Mouse (Mus musculus): ENCODE data around the gene Aldh16a1. TPM values are rescaled to one million over a fixed set of nuclear protein-coding genes. Genes with fewer than 3 reads are reported as not detected.

Aldh16a1 gene
- total RNA-seq, 2 experiments from 2014 or later = 11.6 to 15.1 TPM

GRCm38 (mm10) chr7:45149545-45149944, 4.8 kb downstream of the Aldh16a1 start:
- H3K4me3 ChIP-seq = no peak overlapping the region
- TF ChIP-seq CTCF (IDR thresholded peaks at IDR 0.05) = no peak
- peak overlapping the region; percentile 77 for H3K27ac ChIP-seq
- peak; percentile 51 for DNase-seq
- intact Hi-C loops (cut with DNase I) = no loop called here

GRCm38 (mm10) chr7:45148534-45149098, 5.8 kb downstream of the Aldh16a1 start:
- no peak for DNase-seq
- H3K27ac ChIP-seq = peak overlapping the region; percentile 46
- intact Hi-C loops (cut with DNase I) = no loop called here
- no peak overlapping the region for H3K4me3 ChIP-seq
- no peak for TF ChIP-seq CTCF (IDR thresholded peaks at IDR 0.05)

- intact Hi-C loops (cut with DNase I) = no loop called here
- no peak for DNase-seq
- TF ChIP-seq CTCF (IDR thresholded peaks at IDR 0.05) = no peak
- no peak overlapping the region for H3K4me3 ChIP-seq
- H3K27ac ChIP-seq = no peak overlapping the region
These were observed 6.5 kb downstream of the Aldh16a1 start for GRCm38 (mm10) chr7:45147899-45148298.

GRCm38 (mm10) chr7:45147267-45147666, 7.1 kb downstream of the Aldh16a1 start:
- intact Hi-C loops (cut with DNase I) = no loop called here
- no peak for DNase-seq
- H3K4me3 ChIP-seq = no peak overlapping the region
- no peak for TF ChIP-seq CTCF (IDR thresholded peaks at IDR 0.05)
- H3K27ac ChIP-seq = no peak overlapping the region

GRCm38 (mm10) chr7:45145460-45145859, 8.9 kb downstream of the Aldh16a1 start:
- intact Hi-C loops (cut with DNase I) = no loop called here
- DNase-seq = no peak
- TF ChIP-seq CTCF (IDR thresholded peaks at IDR 0.05) = no peak
- Histone ChIP-seq H3K27ac (peak overlapping the region; percentile 12; the same call in 1 of the 2 replicates), H3K4me3 (no peak overlapping the region)

- intact Hi-C loops (cut with DNase I) = no loop called here
- TF ChIP-seq CTCF (IDR thresholded peaks at IDR 0.05) = no peak
- peak; percentile 43 for DNase-seq
These were observed 9.8 kb downstream of the Aldh16a1 start for GRCm38 (mm10) chr7:45144368-45145174.

GRCm38 (mm10) chr7:45141914-45142313, 12.5 kb downstream of the Aldh16a1 start:
- intact Hi-C loops (cut with DNase I) = no loop called here
- DNase-seq = no peak
- H3K27ac ChIP-seq = no peak overlapping the region
- no peak for TF ChIP-seq CTCF (IDR thresholded peaks at IDR 0.05)
- H3K4me3 ChIP-seq = no peak overlapping the region

More at GRCm38 (mm10) chr7:45144368-45145174, 9.8 kb downstream of the Aldh16a1 start:
- Histone ChIP-seq H3K27ac (peak overlapping the region; percentile 52), H3K4me3 (no peak overlapping the region)

GRCm38 (mm10) chr7:45141319-45141718, 13.1 kb downstream of the Aldh16a1 start:
- DNase-seq = no peak
- intact Hi-C loops (cut with DNase I) = no loop called here
- Histone ChIP-seq H3K4me3 (no peak overlapping the region), H3K27ac (no peak overlapping the region)
- no peak for TF ChIP-seq CTCF (IDR thresholded peaks at IDR 0.05)

GRCm38 (mm10) chr7:45139904-45140723, 14.3 kb downstream of the Aldh16a1 start:
- H3K27ac ChIP-seq = no peak overlapping the region
- intact Hi-C loops (cut with DNase I) = loop anchor here (5.0 kb wide), 1 partner anchor 158 kb away; no protein-coding TSS in a partner anchor
- no peak for TF ChIP-seq CTCF (IDR thresholded peaks at IDR 0.05)
- no peak for DNase-seq
- no peak overlapping the region for H3K4me3 ChIP-seq

- no peak for DNase-seq
- intact Hi-C loops (cut with DNase I) = loop anchor here (5.0 kb wide), 1 partner anchor 156 kb away; no protein-coding TSS in a partner anchor
- no peak for TF ChIP-seq CTCF (IDR thresholded peaks at IDR 0.05)
- H3K27ac ChIP-seq = no peak overlapping the region
- H3K4me3 ChIP-seq = no peak overlapping the region
These were observed 16.0 kb downstream of the Aldh16a1 start for GRCm38 (mm10) chr7:45138403-45138802.

- TF ChIP-seq CTCF (IDR thresholded peaks at IDR 0.05) = no peak
- intact Hi-C loops (cut with DNase I) = loop anchor here (5.0 kb wide), 1 partner anchor 155 kb away; no protein-coding TSS in a partner anchor
- Histone ChIP-seq H3K4me3 (no peak overlapping the region), H3K27ac (no peak overlapping the region)
- DNase-seq = no peak
These were observed 17.0 kb downstream of the Aldh16a1 start for GRCm38 (mm10) chr7:45137171-45138006.

Data from gastrocnemius, adult 2 months (tissue).